Mouse (Mus musculus): ENCODE measurements around the gene Hist1h4k.

- TF ChIP-seq CTCF (IDR thresholded peaks at IDR 0.05; ENCODE audit: low read depth, low read length) (no peak), POLR2A (IDR thresholded peaks at IDR 0.05; ENCODE audit: extremely low read depth, insufficient read depth, low read length) (no peak)
Observed at GRCm38 (mm10) chr13:21749387-21750158, 732 bp downstream of the Hist1h4k start.

Measured in liver, adult 2 months (tissue).